Mouse (Mus musculus): ENCODE results near the gene A26c2.

Gene A26c2

GRCm38 (mm10) chr7:62823573-62823972, at the start of gene A26c2:
Gene A26c2 (minus strand): TSS chr7:62823673.
- no peak for DNase-seq

GRCm38 (mm10) chr7:62851471-62851870, 28.0 kb upstream of the A26c2 start:
- no peak for DNase-seq
